Mouse (Mus musculus) left cerebral cortex, postnatal 4 days (tissue): ENCODE results near the gene Pik3cd. TPM values are rescaled to one million over a fixed set of nuclear protein-coding genes. Genes with fewer than 3 reads are reported as not detected.

Experiments used
- DNase-seq: peaks from one replicate; pipeline ENCODE4 v3.0.0-alpha.2; 2022
- intact Hi-C: fragments of 180-260 bp; cut with DNase I; formaldehyde crosslinking; loops from one replicate; pipeline ENCODE4 v1.15.1; 2025
- total RNA-seq, 2 experiments: library from RNA; stranded (reverse); gene quantifications; 2 replicates each; pipeline ENCODE4 v1.2.3; 2021

Gene Pik3cd
- total RNA-seq, 2 experiments from 2014 or later: 46.2 to 53.7 TPM

- intact Hi-C loops: no loop called here
- DNase-seq: no peak
Measured at GRCm38 (mm10) chr4:149691368-149691767, 11.0 kb downstream of the Pik3cd start.

DNA sequence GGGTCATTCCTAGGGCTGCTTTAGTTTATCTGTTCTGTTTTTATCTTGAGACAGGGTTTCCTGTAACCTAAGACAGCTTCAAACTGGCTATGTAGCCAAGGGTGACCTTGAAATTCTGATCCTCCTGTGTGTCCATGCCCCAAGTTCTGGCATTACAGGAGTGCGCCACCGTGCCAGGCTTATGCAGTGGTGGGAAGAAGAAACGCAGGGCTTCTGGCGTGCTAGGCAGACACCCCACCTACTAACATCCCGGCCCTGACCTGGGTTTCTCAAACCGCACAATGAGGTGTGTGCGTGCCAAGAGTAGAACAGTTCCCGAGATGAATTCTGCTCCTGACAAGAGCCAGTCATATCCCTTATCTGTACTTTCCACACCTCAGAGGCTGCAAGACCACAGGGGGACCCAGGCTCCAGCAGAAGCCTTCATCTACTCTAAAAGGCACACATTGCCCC lies 11.5 kb downstream of the Pik3cd start:
- DNase-seq: no peak
- intact Hi-C loops: no loop called here

GRCm38 (mm10) chr4:149689822-149690700 lies 12.3 kb downstream of the Pik3cd start:
- DNase-seq: no peak
- intact Hi-C loops: no loop called here

DNA sequence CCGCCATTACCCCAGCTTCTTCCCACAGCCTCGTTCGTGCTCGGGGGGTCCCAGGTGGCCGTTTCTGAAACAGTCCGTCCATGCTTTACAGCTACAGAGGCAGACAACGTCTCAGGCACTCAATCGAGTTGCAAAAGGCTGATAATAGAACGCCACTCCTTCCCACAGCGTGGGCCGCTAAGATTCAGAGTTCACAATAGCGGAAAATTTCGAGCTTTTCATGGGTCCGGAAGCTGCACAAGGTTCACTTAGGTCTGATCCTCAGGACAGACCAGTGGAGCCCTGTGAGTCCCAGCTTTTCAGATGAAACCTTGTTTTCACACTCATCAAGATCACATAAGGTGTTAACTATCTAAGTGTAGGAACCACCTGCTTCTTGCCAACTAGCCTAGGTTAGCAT lies 13.5 kb downstream of the Pik3cd start:
- intact Hi-C loops: no loop called here
- DNase-seq: no peak

DNA sequence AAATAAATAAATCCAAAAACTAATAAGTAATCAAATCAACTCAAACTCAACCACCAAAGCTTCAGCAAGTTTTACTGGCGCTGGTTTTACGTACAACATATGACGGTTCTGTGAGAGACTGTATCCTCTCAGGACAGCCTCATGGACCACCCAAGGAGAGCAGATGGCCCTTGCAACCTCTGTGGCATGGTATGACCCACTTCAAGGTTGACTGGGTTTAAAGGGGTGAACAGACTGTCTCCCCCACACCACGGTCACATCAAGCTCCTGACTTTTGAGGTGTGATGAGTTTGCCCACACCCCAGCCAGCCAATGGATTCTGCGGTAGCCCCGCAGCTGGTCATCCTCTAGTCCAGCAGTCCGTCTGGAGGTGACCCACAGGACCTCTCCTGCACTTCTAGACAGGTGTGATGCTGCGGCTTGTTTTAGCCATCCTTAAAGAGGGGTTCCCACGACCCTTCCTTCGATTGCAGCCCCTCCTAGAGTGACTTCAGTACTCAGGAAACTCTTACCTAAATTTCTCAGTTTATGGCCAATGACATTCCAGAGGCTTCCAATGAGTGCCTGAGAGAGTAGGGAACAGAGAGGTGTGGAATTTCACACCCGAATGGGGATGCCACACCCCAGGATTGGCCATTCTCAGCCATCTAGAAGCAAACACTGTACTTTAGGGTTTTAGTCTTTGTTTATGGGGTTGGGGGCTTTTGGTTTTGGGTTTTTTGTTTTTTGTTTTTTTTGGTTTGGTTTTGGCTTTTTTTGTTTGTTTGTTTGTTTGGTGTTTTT lies 17.3 kb downstream of the Pik3cd start:
- intact Hi-C loops: no loop called here
- DNase-seq: no peak

DNA sequence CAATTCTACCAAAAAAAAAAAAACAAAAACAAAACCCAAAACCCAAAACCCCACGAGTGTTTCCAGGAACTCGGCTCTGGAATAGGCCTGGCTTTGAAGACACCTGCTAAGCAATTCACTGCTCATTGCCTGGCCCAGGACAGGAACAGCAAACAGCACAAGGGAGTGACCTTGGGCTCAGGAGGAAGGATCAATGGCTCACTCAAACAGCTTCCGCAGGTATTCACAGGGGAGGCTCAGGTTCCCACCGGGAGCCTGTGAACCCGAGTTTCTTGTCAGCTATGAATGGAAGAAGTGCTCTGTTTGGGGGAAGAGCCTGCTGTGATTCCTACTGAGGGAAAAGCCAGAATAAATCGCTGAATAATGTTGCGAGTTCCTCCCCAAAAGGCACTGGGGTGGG lies 18.5 kb downstream of the Pik3cd start:
- intact Hi-C loops: no loop called here
- DNase-seq: no peak

GRCm38 (mm10) chr4:149679056-149679770 lies 23.2 kb downstream of the Pik3cd start:
- intact Hi-C loops: no loop called here
- no peak for DNase-seq

GRCm38 (mm10) chr4:149678006-149678405 lies 24.4 kb downstream of the Pik3cd start:
- no peak for DNase-seq
- intact Hi-C loops: no loop called here

GRCm38 (mm10) chr4:149675378-149676261 lies 26.8 kb downstream of the Pik3cd start:
- DNase-seq: peak; percentile 82
- intact Hi-C loops: no loop called here

DNA sequence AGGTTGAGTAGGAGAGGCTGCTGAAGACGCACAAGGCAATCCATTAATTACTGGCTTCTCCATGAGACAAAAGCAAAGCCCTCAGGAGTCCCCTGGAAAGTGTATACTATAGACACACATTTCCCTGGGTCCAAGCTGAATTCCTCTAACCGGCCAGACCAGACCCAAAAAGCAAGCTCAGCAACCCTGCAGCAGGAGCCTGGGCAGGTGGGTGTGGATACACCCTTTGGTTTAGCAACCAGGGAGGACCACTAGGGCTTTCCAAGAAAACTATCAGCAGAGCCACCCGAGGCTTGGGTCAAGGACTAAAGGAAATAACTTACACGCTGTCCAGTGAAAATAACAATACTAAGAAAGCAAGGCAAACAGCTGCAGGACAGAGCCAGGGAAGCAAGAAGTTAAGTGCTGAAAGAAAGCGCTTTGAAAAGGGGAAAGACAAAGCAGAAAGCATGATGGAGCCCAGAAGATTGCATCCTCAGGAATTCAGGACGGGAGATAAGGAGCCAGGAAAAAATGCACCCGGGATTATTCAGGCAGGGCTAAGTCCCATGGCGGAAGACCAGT lies 27.5 kb downstream of the Pik3cd start:
- no peak for DNase-seq
- intact Hi-C loops: no loop called here

DNA sequence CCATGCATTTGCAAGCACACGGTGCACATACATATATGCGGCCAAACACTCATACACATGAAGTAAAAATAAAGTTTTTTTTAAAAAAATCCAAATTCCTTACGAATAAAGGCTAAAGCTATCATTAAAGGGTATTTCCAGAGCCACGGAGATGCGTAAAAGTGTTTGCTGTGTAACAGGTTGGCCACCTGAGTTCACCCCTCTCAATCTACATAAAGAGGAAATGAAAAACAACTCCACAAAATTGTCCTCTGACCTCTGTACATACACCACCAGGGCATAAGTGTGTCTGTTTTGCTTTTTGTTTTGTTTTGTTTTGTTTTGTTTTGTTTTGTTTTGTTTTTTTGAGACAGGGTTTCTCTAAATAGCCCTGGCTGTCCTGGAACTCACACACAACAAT lies 29.6 kb downstream of the Pik3cd start:
- no peak for DNase-seq
- intact Hi-C loops: no loop called here

DNA sequence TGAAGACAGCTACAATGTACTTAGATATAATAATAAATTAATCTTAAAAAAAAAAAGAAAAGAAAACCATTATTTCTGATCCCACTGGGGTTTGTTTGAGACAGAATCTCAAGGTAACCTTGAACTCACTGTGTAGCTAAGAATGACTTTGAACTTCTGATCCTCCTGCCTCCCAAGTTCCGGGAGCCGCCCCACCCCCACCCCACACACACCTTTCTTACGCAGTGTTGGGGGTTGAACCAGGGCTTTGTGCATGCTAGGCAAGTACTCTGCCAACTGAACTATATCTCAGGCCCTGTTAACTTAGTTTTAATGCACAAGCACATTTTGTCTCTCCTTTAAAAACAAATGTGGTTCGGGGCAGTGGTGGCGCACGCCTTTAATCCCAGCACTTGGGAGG lies 31.2 kb downstream of the Pik3cd start:
- intact Hi-C loops: no loop called here

GRCm38 (mm10) chr4:149665692-149666090 lies 36.7 kb downstream of the Pik3cd start:
- intact Hi-C loops: no loop called here

More for the DNA sequence above, 31.2 kb downstream of the Pik3cd start:
- DNase-seq: no peak

DNA sequence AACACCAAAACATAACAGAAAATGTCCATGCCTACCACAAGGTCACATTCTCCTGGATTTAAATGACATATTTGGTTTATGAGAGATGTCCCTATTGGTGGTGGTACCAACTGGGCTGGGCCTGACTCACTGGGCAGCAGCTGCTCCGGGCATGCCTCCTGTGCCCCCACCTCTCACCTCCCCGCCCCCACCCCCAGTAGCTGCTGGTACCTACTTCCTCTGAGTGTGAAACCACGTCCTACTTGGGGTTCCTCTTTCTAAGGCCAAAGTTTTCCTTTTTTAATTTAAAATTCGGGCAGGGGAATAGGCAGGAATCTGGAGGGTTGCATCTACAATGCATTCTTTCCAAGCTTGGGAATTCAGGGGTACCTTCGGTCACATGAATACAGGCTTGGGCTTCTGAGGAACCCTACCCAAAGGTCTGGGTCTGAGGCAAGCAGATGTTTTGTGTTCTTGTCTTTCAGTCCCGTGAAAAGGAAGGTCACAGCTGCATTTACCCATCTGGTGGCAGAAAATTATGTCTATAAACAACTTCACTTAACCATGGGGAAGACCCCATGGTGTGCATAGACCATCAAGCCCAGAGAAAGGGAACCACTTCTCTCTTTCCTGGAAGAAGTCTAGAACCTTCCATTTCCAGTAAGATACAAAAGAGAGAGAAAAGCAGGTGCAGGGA lies 37.2 kb downstream of the Pik3cd start:
- intact Hi-C loops: no loop called here
- DNase-seq: no peak

More at GRCm38 (mm10) chr4:149665692-149666090, 36.7 kb downstream of the Pik3cd start:
- DNase-seq: no peak

GRCm38 (mm10) chr4:149663849-149664503 lies 38.4 kb downstream of the Pik3cd start:
- no peak for DNase-seq
- intact Hi-C loops: no loop called here

DNA sequence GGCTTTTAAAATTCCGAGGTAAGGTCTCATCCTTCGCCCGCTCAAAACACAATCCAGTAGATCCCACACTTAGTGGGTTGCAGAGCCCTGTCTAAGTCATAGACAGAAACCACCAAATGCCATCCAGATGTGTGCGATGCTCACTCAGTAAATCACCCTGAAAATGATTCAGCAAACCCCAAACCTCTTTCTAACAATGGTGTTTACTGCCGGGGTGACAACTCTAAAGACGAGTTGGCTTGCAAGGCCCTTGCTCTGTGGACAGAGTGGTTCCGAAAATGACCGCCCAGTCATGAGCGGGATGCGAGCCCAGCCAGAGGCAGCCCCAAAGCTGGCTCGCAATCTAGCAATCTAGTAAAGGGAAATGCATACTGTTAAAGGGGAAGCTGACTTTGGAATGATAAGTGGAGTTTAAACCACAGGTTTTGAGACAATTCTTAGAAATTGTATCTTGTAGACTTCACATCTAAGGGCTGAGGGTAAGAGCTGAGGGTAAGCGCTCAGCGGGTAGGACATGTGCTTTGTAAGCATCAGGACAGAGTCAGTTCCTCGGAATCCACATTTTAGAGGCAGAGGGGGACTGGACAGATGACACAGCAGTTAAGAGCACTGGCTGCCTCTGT lies 40.3 kb downstream of the Pik3cd start:
- intact Hi-C loops: no loop called here

GRCm38 (mm10) chr4:149660598-149660997 lies 41.8 kb downstream of the Pik3cd start:
- DNase-seq: no peak

More for the DNA sequence above, 40.3 kb downstream of the Pik3cd start:
- no peak for DNase-seq

GRCm38 (mm10) chr4:149659495-149660116 lies 42.8 kb downstream of the Pik3cd start:
- intact Hi-C loops: no loop called here

More at GRCm38 (mm10) chr4:149660598-149660997, 41.8 kb downstream of the Pik3cd start:
- intact Hi-C loops: no loop called here

More at GRCm38 (mm10) chr4:149659495-149660116, 42.8 kb downstream of the Pik3cd start:
- no peak for DNase-seq
